Mouse (Mus musculus) small intestine, adult 10 weeks (tissue): ENCODE measurements around the gene Olfr983. TPM values are rescaled to one million over a fixed set of nuclear protein-coding genes. Genes with fewer than 3 reads are reported as not detected.

ENCODE experiments used
- polyA plus RNA-seq: library from polyadenylated mRNA; stranded (reverse); fragments of 350-450 nt; fragmentation: Illumina TruSeq; extraction: RNeasy Lipid Tissue Mini Kit (QIAGEN cat#74804); gene quantifications from one replicate; pipeline ENCODE4 v1.2.3, GENCODE M21; 2014; ENCODE audit warnings: low replicate concordance

The Olfr983 gene
- not detected for polyA plus RNA-seq

GRCm38 (mm10) chr9:40093495-40093894 lies at the start of gene Olfr983:
Gene Olfr983 (minus strand): TSS chr9:40093595.

GRCm38 (mm10) chr9:40130084-40130483 lies 36.7 kb upstream of the Olfr983 start, which contains the start of gene Olfr985:
Gene Olfr985 (minus strand): TSS chr9:40130184.

GRCm38 (mm10) chr9:40114106-40114505 lies 20.7 kb upstream of the Olfr983 start, which contains the start of gene Olfr984:
Gene Olfr984 (minus strand): TSS chr9:40114206.

GRCm38 (mm10) chr9:40073529-40073928 lies 19.9 kb downstream of the Olfr983 start, which contains the start of gene Olfr982:
Gene Olfr982 (plus strand): TSS chr9:40073829.

Other genes with a start within 250 kb of the Olfr983 start
- not detected for gene Olfr972, start 227.2 kb downstream of the Olfr983 start, polyA plus RNA-seq
- not detected for gene Olfr229, start 186.3 kb downstream of the Olfr983 start, polyA plus RNA-seq
- not detected for gene Olfr974, start 156.1 kb downstream of the Olfr983 start, polyA plus RNA-seq
- gene Olfr975, start 141.5 kb downstream of the Olfr983 start, polyA plus RNA-seq: not detected
- not detected for gene Olfr976, start 132.5 kb downstream of the Olfr983 start, polyA plus RNA-seq
- not detected for gene Olfr978, start 101.5 kb downstream of the Olfr983 start, polyA plus RNA-seq
- gene Olfr979, start 90.1 kb downstream of the Olfr983 start, polyA plus RNA-seq: not detected
- gene Olfr980, start 84.0 kb downstream of the Olfr983 start, polyA plus RNA-seq: not detected
- gene Olfr981, start 72.1 kb downstream of the Olfr983 start, polyA plus RNA-seq: not detected
- not detected for gene Olfr982, start 19.8 kb downstream of the Olfr983 start, polyA plus RNA-seq
- not detected for gene Olfr984, start 20.6 kb upstream of the Olfr983 start, polyA plus RNA-seq
- not detected for gene Olfr985, start 36.6 kb upstream of the Olfr983 start, polyA plus RNA-seq
- gene Tmem225, start 54.5 kb upstream of the Olfr983 start, polyA plus RNA-seq: not detected
- not detected for gene Olfr986, start 87.3 kb upstream of the Olfr983 start, polyA plus RNA-seq
- gene Zfp202, start 98.7 kb upstream of the Olfr983 start, polyA plus RNA-seq: 1.4 TPM
- 0.63 TPM for gene Scn3b, start 175.6 kb upstream of the Olfr983 start, polyA plus RNA-seq